Mouse (Mus musculus): ENCODE results near the gene Esr2.

Gene Esr2

DNA sequence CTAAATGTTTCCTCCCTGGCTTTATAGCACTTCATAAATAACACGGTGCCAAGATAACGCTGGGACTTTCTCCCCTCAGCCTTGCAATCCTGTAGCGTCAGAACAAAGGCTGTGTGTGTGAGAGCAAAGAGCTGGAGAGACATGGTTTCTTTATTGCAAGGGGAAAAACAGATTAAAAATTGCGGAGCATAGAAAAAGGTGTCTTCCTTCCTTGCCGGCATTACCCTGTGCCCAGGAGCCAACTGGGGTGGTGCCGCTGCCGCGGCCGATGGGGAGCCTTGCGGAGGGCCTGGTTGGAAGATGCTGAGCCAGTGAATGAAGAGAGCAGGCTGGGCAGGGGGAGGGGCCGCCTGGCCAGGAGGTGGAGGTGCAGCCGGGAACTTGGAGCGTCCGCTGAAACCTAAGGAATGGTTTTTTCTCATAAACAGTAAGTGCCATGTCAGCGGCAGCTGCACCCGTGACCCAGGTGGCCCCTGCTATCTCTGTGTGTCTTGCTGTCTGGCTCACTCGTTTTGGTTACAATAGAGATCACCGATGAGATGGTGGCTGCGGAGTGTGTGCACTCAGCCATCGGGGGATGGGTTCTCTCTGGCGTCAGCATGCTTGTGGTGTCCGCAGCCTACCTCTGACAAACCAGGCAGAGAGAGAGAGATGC lies 95.4 kb downstream of the Esr2 start:
- peak; percentile 14 for DNase-seq

DNA sequence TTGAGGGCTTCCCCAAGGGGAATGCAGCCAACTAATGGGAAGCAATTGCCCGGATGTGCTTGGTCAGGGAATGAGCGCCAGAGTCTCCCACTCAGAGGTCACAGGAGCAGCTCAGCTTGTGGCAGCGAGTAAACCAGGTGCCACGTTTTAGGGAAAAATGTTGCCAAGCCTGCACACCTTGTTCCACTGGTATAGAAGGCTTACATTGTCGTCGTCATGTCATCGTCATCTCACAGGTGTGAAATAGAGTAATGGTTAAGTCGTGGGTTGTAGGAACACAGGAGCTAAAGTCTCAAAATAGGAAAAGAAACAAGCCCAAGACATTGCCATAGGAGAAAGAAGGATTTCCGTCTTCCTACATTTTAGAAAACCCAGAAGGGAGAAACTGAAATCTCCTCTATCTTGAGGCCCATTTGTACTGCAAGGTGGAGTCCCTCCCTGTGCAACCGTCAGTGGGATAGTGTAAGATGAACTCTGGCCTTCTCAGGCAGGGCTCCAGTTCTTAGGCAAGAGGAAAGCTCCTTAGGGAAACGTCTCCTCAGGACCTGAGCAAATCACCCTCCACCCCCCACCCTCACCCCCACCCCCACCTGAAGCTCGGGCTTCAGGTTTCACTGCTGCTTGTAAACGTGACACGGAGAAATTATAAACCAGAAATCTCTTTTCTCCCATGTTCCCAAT lies 96.0 kb downstream of the Esr2 start:
- DNase-seq = peak; percentile 33

DNA sequence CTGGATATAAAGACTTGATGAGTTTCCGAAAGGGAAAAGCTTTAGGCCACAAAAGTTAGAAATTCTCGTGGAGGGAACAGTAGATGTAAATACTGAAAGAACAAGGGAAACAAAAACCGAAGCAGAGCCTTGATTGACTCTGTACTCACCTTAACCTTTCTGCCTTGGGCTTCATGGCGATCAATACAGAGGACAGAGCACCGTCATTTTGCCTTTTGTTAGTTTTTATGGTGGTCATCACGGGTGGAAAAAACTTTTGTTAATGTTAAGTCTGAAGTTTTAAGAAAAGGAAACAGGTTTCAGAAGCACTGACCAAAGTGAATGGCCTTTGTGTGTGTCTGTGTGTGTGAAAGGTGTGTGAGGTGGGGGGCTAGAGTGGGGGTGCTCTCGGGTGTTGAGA lies 103.1 kb downstream of the Esr2 start:
- no peak for DNase-seq

DNA sequence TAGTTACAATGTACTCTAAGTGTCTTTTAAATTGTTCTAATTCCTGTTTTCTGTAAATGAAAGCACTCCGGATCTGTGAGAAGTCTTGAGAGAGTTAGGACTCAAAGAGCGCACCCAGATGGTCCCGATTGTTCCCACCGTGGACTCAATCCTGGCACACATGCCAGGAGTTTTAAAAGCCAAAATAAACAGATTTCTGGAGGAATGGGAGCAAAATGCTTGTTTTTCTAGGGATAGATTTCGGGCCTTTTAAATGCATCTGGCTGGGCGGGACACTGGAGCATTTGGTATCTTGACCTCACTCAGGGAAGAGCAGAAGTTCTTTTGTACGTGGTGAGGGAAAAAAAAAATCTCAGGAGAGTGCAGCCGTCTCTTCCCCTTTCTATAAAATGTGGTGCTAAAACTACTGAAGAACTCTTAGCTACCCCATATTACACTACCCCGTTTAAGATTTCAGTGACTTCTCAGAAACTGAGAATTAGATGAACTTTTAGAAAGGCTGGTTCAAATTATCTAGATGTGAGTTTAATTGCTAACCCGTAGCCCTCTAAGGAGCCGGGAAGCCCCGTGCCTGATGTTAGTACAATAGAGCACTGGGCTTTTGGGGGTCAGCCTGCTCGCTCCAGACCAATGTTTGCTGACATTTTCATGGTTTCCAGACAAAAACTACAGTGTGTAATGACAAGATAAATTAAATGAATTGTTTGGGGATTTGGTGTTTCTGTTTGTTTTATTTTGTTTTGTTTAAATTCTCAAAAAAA lies 103.8 kb downstream of the Esr2 start:
- peak; percentile 35 for DNase-seq

DNA sequence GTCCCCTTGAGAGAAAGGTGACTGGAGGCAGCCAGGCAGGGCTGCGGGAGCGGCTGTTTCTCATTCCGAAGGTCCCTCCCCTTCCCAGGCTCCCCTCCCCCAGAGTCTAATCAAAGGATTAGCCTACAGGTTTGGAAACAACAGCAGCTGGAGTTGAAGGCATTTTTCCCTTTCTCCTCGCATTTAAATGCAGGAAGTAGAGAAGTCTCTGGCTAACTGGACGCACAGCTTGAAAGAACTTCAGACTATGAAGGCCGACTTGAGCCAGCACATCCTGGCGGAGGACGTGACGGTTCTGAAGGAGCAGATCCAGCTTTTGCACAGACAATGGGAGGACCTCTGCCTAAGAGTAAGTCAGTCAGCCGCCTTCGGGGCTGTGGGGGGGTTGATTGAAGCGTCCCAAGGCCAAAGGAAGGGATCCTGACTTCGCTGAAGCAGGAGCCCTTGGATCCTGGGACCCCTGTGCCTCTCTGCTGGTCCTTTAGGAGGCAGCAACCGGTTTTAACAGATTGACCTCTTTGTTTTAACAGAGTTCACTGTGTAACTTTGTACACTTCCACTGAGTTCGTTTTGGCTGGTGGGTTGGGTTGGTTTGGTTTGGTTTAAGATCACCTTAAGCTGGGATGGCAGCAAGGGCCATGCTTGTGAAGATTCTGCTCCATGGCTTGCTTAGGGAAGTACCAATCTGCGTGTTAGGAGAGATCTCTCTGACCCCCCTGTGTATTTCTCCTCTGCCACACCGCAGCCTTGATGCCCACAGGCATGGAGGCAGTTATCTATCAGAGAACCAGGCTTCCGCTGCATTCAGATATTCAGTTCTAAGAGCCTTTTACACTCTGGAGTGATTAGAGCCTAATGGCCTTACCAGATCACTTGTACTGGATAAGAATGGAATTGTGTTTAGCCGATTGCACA lies 104.9 kb downstream of the Esr2 start:
- DNase-seq = peak; percentile 50
